Mouse (Mus musculus) kidney, postnatal 14 days (tissue): ENCODE results near the gene Zfp668.
"Not testable (repeated sequence)": the region's sequence is repeated elsewhere in the genome, so short reads cannot be mapped to it uniquely, and the experiment has no call there.

Experiments used
- DNase-seq: peaks from one replicate; pipeline ENCODE4 v3.0.0; 2022; ENCODE audit warnings: mixed read lengths

Gene Zfp668

GRCm38 (mm10) chr7:127876467-127877348 lies at the start of gene Zfp668:
Zfp668 (minus strand) TSS chr7:127876828.
- peak; percentile 94 for DNase-seq

GRCm38 (mm10) chr7:127926066-127926465 lies 49.4 kb upstream of the Zfp668 start:
- peak; percentile 82 for DNase-seq

- peak; percentile 92 for DNase-seq
These were observed 48.6 kb upstream of the Zfp668 start for GRCm38 (mm10) chr7:127925252-127925651.

- no peak for DNase-seq
These were observed 47.1 kb upstream of the Zfp668 start for GRCm38 (mm10) chr7:127923714-127924113.

GRCm38 (mm10) chr7:127922451-127923275 lies 46.0 kb upstream of the Zfp668 start:
- DNase-seq = no peak

GRCm38 (mm10) chr7:127921516-127921915 lies 44.9 kb upstream of the Zfp668 start:
- no peak for DNase-seq

- DNase-seq = no peak
These were observed 42.7 kb upstream of the Zfp668 start for GRCm38 (mm10) chr7:127919290-127919689.

- peak; percentile 73 for DNase-seq
These were observed 41.6 kb upstream of the Zfp668 start for GRCm38 (mm10) chr7:127918203-127918602.

- no peak for DNase-seq
These were observed 38.7 kb upstream of the Zfp668 start for GRCm38 (mm10) chr7:127915293-127915692.

GRCm38 (mm10) chr7:127912938-127913337 lies 36.3 kb upstream of the Zfp668 start:
- DNase-seq = no peak

- peak; percentile 94 for DNase-seq
These were observed 35.7 kb upstream of the Zfp668 start, which contains the start of gene Kat8 for GRCm38 (mm10) chr7:127912190-127912871. Kat8 (plus strand) TSS chr7:127912516.

GRCm38 (mm10) chr7:127908656-127909055 lies 32.0 kb upstream of the Zfp668 start:
- no peak for DNase-seq

- no peak for DNase-seq
These were observed 31.3 kb upstream of the Zfp668 start for GRCm38 (mm10) chr7:127907939-127908338.

- peak; percentile 87 for DNase-seq
These were observed 27.6 kb upstream of the Zfp668 start, which contains the start of gene Bckdk for GRCm38 (mm10) chr7:127903971-127904796. Bckdk (plus strand) TSS chr7:127904082.

- no peak for DNase-seq
These were observed 25.1 kb upstream of the Zfp668 start for GRCm38 (mm10) chr7:127901772-127902171.

GRCm38 (mm10) chr7:127899997-127900396 lies 23.4 kb upstream of the Zfp668 start:
- DNase-seq = no peak

GRCm38 (mm10) chr7:127898179-127898956 lies 21.7 kb upstream of the Zfp668 start:
- DNase-seq = peak; percentile 38

GRCm38 (mm10) chr7:127897542-127897941 lies 20.9 kb upstream of the Zfp668 start:
- no peak for DNase-seq

- DNase-seq = peak; percentile 50
These were observed 19.8 kb upstream of the Zfp668 start for GRCm38 (mm10) chr7:127896384-127896783.

- DNase-seq = not testable (repeated sequence)
These were observed 19.3 kb upstream of the Zfp668 start for GRCm38 (mm10) chr7:127895891-127896290.

GRCm38 (mm10) chr7:127895442-127895841 lies 18.8 kb upstream of the Zfp668 start, which contains the start of the genes Gm21974 and Vkorc1:
Gm21974 (minus strand) TSS chr7:127895454.
Vkorc1 (minus strand) TSS chr7:127895617.
- peak; percentile 98 for DNase-seq
